Mouse (Mus musculus) liver, postnatal 0 days (tissue): ENCODE measurements at regions not wholly inside any gene's neighbourhood (a gene's known extent, or its start where the extent isn't known, plus 50 kb on each side); places are given as distances from the start of the nearest gene placed in this dataset.

Experiments
- CTCF ChIP-seq: sonication (generic); IDR thresholded peaks from 2 replicates; pipeline ENCODE4 v1.5.1; 2016; ENCODE audit warnings: antibody characterized with exemption, low read depth
- EP300 ChIP-seq: IDR thresholded peaks from 2 replicates; pipeline ENCODE4 v1.6.1; 2016; ENCODE audit warnings: antibody characterized with exemption, low read depth, mild to moderate bottlenecking

DNA sequence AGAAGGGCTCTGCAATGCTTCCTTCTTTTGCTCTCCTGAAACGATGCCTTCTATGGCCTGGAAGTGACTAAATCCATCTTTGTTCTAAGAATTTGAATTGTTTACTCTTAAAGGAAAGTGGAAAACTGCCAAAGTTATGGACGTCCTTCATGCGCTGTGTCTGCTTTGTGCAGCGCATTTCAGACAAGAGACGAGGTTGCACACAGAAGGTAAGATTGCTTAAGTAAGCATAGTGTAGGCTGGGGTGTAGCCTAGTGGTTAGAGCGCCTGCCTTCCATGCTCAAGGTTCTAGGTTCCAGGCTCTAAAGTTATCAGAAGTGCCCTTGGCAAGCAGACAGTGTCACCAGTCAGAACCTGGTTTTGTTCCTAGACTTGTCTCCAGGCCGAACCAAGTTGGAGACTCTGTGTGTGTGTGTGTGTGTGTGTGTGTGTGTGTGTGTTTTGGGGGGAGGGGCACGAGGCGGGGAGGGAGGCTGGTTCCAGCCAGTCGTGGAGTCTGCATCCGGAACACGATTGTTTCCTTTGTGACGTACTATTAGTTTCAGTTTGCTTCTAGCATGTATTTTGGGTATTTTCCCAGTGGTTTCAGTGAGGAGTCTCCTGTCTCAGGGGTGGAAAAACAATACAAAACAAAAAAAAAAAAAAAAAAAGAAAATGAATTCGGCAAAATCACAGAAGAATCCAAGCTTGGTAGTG lies 166.4 kb upstream of the Foxn2 start:
- no peak for TF ChIP-seq EP300
- TF ChIP-seq CTCF: no peak
